Mouse (Mus musculus) lung, postnatal 0 days (tissue): ENCODE measurements around the gene Prrg2. TPM values are rescaled to one million over a fixed set of nuclear protein-coding genes. Genes with fewer than 3 reads are reported as not detected.
"Not testable (repeated sequence)": the region's sequence is repeated elsewhere in the genome, so short reads cannot be mapped to it uniquely, and the experiment has no call there.

Experiments used
- ATAC-seq: fragments of 200-750 bp; cut with Nextera tagmentation; 2 replicates; pipeline ENCODE4 v1.8.0; 2017; ENCODE audit warnings: moderate library complexity
- DNase-seq: peaks from one replicate; pipeline ENCODE4 v3.0.0-alpha.2; 2016; ENCODE audit warnings: low spot score
- H3K27ac ChIP-seq: fragments of 300-500 bp; sonication (generic); 2 replicates; pipeline ENCODE4 v1.5.1; 2014; ENCODE audit warnings: antibody characterized with exemption, mild to moderate bottlenecking, low read length, mixed read lengths
- H3K27me3 ChIP-seq: fragments of 300-500 bp; sonication (generic); replicated peaks from 2 replicates; pipeline ENCODE4 v1.6.1; 2014; ENCODE audit warnings: low read length, mixed read lengths; ENCODE audit not compliant: insufficient read depth
- H3K36me3 ChIP-seq: fragments of 300-500 bp; sonication (generic); 2 replicates; pipeline ENCODE4 v1.6.1; 2014; ENCODE audit warnings: low read length, mixed read lengths; ENCODE audit not compliant: insufficient read depth
- H3K4me1 ChIP-seq: fragments of 300-500 bp; sonication (generic); 2 replicates; pipeline ENCODE4 v1.6.1; 2014; ENCODE audit warnings: antibody characterized with exemption, low read depth, low read length, mixed read lengths; ENCODE audit not compliant: insufficient read depth
- H3K4me2 ChIP-seq: fragments of 300-500 bp; sonication (generic); replicated peaks from 2 replicates; pipeline ENCODE4 v1.6.1; 2014; ENCODE audit warnings: low read depth, mild to moderate bottlenecking, low read length, moderate library complexity, mixed read lengths
- H3K4me3 ChIP-seq: fragments of 300-500 bp; sonication (generic); 2 replicates; pipeline ENCODE4 v1.5.1; 2014; ENCODE audit warnings: low read depth, low read length
- H3K9ac ChIP-seq: fragments of 300-500 bp; sonication (generic); replicated peaks from 2 replicates; pipeline ENCODE4 v1.6.1; 2014; ENCODE audit warnings: low read depth, mild to moderate bottlenecking
- H3K9me3 ChIP-seq: fragments of 300-500 bp; sonication (generic); 2 replicates; pipeline ENCODE4 v1.6.1; 2016; ENCODE audit warnings: low read length, mixed read lengths
- CTCF ChIP-seq: IDR thresholded peaks from 2 replicates; pipeline ENCODE4 v1.5.1; 2016; ENCODE audit warnings: antibody characterized with exemption, mild to moderate bottlenecking
- EP300 ChIP-seq: IDR thresholded peaks from 2 replicates; pipeline ENCODE4 v1.6.1; 2016; ENCODE audit warnings: antibody characterized with exemption, mild to moderate bottlenecking, control low read depth
- WGBS: fragments of 180-500 bp; shearing (Covaris S2); extraction: QIAGEN DNeasy Blood & Tissue Kit; methylation state at CpG from one replicate; pipeline ENCODE4 v1.1.7; 2014; 5-methylcytosine and 5-hydroxymethylcytosine counted together
- polyA plus RNA-seq: library from polyadenylated mRNA; unstranded; fragments of >200 nt; fragmentation: Nextera tagmentation; extraction: Ambion mirVana; gene quantifications from 2 replicates; pipeline ENCODE4 v1.2.1, GENCODE M21; 2015

Gene Prrg2
- polyA plus RNA-seq: 36.8 and 40.8 TPM in 2 replicates

GRCm38 (mm10) chr7:45062239-45062835 is at the start of gene Prrg2, which contains the start of gene Nosip:
Gene Prrg2 (minus strand): TSS chr7:45062677.
Gene Nosip (plus strand): TSS chr7:45062429.
- TF ChIP-seq EP300 (no peak; the same call in 1 of the 2 replicates), CTCF (peak; percentile 29)
- H3K27me3 ChIP-seq: no peaks in the 10 kb centered on the region
- peak within 1 kb of the TSS; percentile 63 for H3K4me3 ChIP-seq
- no peaks in the 10 kb centered on the region; the same call in 1 of the 2 replicates for H3K4me1 ChIP-seq
- 0 out of 2 replicates have a peak, but pooled peaks cover 4% of the 10 kb centered on the region for H3K36me3 ChIP-seq
- DNase-seq (peak; percentile 99), ATAC-seq (peak; percentile 93)
- peak within 1 kb of the TSS; percentile 90 for H3K27ac ChIP-seq
- H3K4me2 ChIP-seq: peak within 1 kb of the TSS; percentile 64
- no peaks in the 10 kb centered on the region for H3K9me3 ChIP-seq
- under 1% methylated on average over 31 of the region's 31 CpGs for WGBS
- peak within 1 kb of the TSS; percentile 53 for H3K9ac ChIP-seq

GRCm38 (mm10) chr7:45111940-45112339 is 49.5 kb upstream of the Prrg2 start:
- ATAC-seq: no peak
- 38% methylated on average over 2 of the region's 2 CpGs for WGBS
- H3K36me3 ChIP-seq: no peaks in the 10 kb centered on the region
- no peak overlapping the region for H3K4me3 ChIP-seq
- no peaks in the 10 kb centered on the region for H3K9me3 ChIP-seq
- no peak overlapping the region for H3K27ac ChIP-seq
- H3K4me1 ChIP-seq: no peaks in the 10 kb centered on the region
- no peak overlapping the region for H3K4me2 ChIP-seq
- no peak overlapping the region for H3K9ac ChIP-seq
- no peak for DNase-seq
- H3K27me3 ChIP-seq: no peaks in the 10 kb centered on the region
- TF ChIP-seq CTCF (no peak), EP300 (no peak)

GRCm38 (mm10) chr7:45110089-45110488 is 47.6 kb upstream of the Prrg2 start:
- H3K4me1 ChIP-seq, DNase-seq, H3K27ac ChIP-seq, H3K9me3 ChIP-seq, H3K27me3 ChIP-seq, H3K36me3 ChIP-seq, ATAC-seq, H3K4me3 ChIP-seq, H3K9ac ChIP-seq, H3K4me2 ChIP-seq: not testable (repeated sequence)
- WGBS: 83% methylated on average over 4 of the region's 4 CpGs

DNA sequence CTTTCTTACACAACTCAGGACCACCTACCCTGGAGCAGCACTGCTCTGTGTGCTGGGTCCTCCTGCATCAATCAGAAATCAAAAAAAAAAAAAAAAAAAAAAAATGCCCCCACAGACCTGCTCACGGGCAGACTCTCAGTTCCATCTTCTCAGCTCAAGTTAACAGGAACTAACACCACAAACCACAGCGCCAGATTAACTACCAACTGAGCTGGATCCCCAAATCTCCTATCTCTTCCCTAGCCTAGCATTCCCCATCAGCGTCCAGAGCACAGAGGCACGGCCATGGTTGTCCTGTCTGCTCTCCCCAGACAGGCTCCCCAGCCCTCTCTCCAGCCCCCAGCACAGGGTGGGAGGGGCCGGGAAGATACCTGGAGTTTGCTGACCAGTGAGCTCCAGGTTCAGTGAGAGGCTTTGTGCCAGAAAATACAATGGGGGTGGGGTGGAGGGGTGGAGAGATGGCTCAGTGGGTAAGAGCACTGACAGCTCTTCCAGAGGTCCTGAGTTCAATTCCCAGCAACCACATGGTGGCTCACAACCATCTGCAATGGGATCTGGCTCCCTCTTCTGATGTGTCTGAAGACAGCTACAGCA is 44.7 kb upstream of the Prrg2 start:
- no peak overlapping the region for H3K27ac ChIP-seq
- no peaks in the 10 kb centered on the region for H3K27me3 ChIP-seq
- no peaks in the 10 kb centered on the region for H3K9me3 ChIP-seq
- no peak overlapping the region for H3K4me3 ChIP-seq
- H3K36me3 ChIP-seq: no peaks in the 10 kb centered on the region
- 57% methylated on average over 5 of the region's 5 CpGs for WGBS
- no peak overlapping the region for H3K4me2 ChIP-seq
- DNase-seq (no peak), ATAC-seq (no peak)
- no peak for TF ChIP-seq EP300
- no peak for TF ChIP-seq CTCF
- no peak overlapping the region for H3K9ac ChIP-seq
- H3K4me1 ChIP-seq: peaks cover 4% of the 10 kb centered on the region; the same call in 1 of the 2 replicates

- Histone ChIP-seq H3K4me3 (no peak overlapping the region), H3K27me3 (no peaks in the 10 kb centered on the region), H3K4me1 (peaks cover 4% of the 10 kb centered on the region; the same call in 1 of the 2 replicates), H3K4me2 (no peak overlapping the region), H3K9me3 (no peaks in the 10 kb centered on the region), H3K9ac (no peak overlapping the region), H3K27ac (no peak overlapping the region), H3K36me3 (no peaks in the 10 kb centered on the region)
- no peak for DNase-seq
- no peak for ATAC-seq
- WGBS: 60% methylated on average over 6 of the region's 6 CpGs
- TF ChIP-seq CTCF (no peak), EP300 (no peak)
These were observed 44.0 kb upstream of the Prrg2 start for GRCm38 (mm10) chr7:45106441-45106840.

DNA sequence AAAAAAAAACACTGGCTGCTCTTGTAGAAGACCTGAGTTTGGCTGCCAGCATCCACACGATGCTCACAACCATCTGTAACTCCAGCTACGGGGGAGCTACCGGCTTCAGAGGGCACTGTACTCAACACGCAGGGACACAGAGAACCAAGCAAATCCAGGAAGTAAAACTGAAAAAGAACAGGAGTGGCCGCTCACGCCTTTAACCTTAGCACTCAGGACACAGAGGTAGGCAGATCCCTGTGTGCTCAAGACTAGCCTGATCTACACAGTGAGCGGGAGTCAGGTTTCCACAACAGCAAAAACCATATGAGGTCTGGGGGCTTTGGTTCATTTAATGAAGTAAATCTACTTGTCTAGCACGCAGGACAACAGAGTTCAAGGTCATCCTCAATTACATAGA is 43.0 kb upstream of the Prrg2 start:
- no peak overlapping the region for H3K27ac ChIP-seq
- ATAC-seq (no peak), DNase-seq (no peak)
- TF ChIP-seq CTCF: no peak
- H3K4me1 ChIP-seq: peaks cover 4% of the 10 kb centered on the region; the same call in 1 of the 2 replicates
- H3K9ac ChIP-seq: no peak overlapping the region
- H3K4me2 ChIP-seq: no peak overlapping the region
- no peaks in the 10 kb centered on the region for H3K36me3 ChIP-seq
- 71% methylated on average over 8 of the region's 8 CpGs for WGBS
- no peak overlapping the region for H3K4me3 ChIP-seq
- no peaks in the 10 kb centered on the region for H3K9me3 ChIP-seq
- H3K27me3 ChIP-seq: no peaks in the 10 kb centered on the region
